Mouse (Mus musculus) neural tube, embryonic 15.5 days (tissue): ENCODE measurements around the gene Mrps5. TPM values are rescaled to one million over a fixed set of nuclear protein-coding genes. Genes with fewer than 3 reads are reported as not detected.
A peak's percentile ranks its signal among the peaks of the same experiment; 100 is the strongest.

Source experiments
- ATAC-seq: fragments of 200-750 bp; cut with Nextera tagmentation; 2 replicates; pipeline ENCODE4 v1.8.0; 2017; ENCODE audit warnings: mild to moderate bottlenecking, moderate TSS enrichment, moderate library complexity; ENCODE audit not compliant: low FRiP score
- H3K27ac ChIP-seq: fragments of 300-500 bp; sonication (generic); replicated peaks from 2 replicates; pipeline ENCODE4 v1.5.1; 2015; ENCODE audit warnings: mild to moderate bottlenecking, inconsistent platforms
- H3K27me3 ChIP-seq: fragments of 300-500 bp; sonication (generic); replicated peaks from 2 replicates; pipeline ENCODE4 v1.6.1; 2015; ENCODE audit warnings: inconsistent platforms
- H3K36me3 ChIP-seq: fragments of 300-500 bp; sonication (generic); 2 replicates; pipeline ENCODE4 v1.6.1; 2015; ENCODE audit warnings: inconsistent platforms
- H3K4me1 ChIP-seq: fragments of 300-500 bp; sonication (generic); 2 replicates; pipeline ENCODE4 v1.6.1; 2015; ENCODE audit warnings: inconsistent platforms
- H3K4me2 ChIP-seq: fragments of 300-500 bp; sonication (generic); 2 replicates; pipeline ENCODE4 v1.6.1; 2015; ENCODE audit warnings: inconsistent platforms, mild to moderate bottlenecking, moderate library complexity
- H3K4me3 ChIP-seq: fragments of 300-500 bp; sonication (generic); replicated peaks from 2 replicates; pipeline ENCODE4 v1.5.1; 2015; ENCODE audit warnings: mild to moderate bottlenecking, inconsistent platforms
- H3K9ac ChIP-seq: fragments of 300-500 bp; sonication (generic); replicated peaks from 2 replicates; pipeline ENCODE4 v1.6.1; 2015; ENCODE audit warnings: mild to moderate bottlenecking, inconsistent platforms
- H3K9me3 ChIP-seq: fragments of 300-500 bp; sonication (generic); replicated peaks from 2 replicates; pipeline ENCODE4 v1.6.1; 2016; ENCODE audit warnings: inconsistent platforms
- whole genome bisulfite sequencing: fragments of 180-500 bp; shearing (Covaris S2); methylation state at CpG from one replicate; pipeline ENCODE4 v1.1.7; 2015; ENCODE audit warnings: mixed read lengths; 5-methylcytosine and 5-hydroxymethylcytosine counted together
- polyA plus RNA-seq: library from polyadenylated mRNA; unstranded; fragments of >200 nt; fragmentation: Nextera tagmentation; extraction: Ambion mirVana; gene quantifications from 2 replicates; pipeline ENCODE4 v1.2.1, GENCODE M21; 2015

Gene Mrps5
- polyA plus RNA-seq, 1 experiment from 2014 or later = 141 TPM

GRCm38 (mm10) chr2:127622065-127622464 lies 35.0 kb downstream of the Mrps5 start:
- Histone ChIP-seq H3K27ac (peak overlapping the region; percentile 69), H3K36me3 (no peaks in the 10 kb centered on the region), H3K9ac (no peak overlapping the region), H3K4me2 (0 out of 2 replicates have a peak overlapping the region, but pooled peaks have one; percentile 9), H3K9me3 (no peaks in the 10 kb centered on the region), H3K4me1 (peaks cover 8% of the 10 kb centered on the region), H3K27me3 (no peaks in the 10 kb centered on the region), H3K4me3 (no peak overlapping the region)
- peak; percentile 94 for ATAC-seq
- 28% methylated on average over 3 of the region's 3 CpGs for WGBS

DNA sequence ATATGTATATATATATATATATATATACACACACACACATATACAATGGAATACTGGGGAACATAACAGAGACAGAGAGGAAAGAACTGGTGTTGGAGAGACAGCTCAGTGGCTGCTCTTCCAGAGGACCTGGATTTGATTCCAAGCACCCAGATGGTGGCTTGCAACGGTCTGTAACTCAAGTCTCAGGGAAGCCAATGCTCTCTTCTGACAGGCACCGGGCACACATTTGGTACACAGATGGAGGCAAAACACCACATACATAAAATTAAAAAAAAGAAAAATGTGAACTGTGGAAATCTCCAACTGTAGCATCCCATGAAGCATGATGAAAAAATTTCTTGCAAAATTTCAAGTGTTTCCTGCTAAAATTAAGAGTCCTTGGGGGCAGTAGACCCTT lies 37.8 kb downstream of the Mrps5 start:
- WGBS = 92% methylated on average over 2 of the region's 2 CpGs
- ATAC-seq = no peak
- Histone ChIP-seq H3K9me3 (no peaks in the 10 kb centered on the region), H3K36me3 (no peaks in the 10 kb centered on the region), H3K4me1 (peaks cover 4% of the 10 kb centered on the region), H3K4me3 (no peak overlapping the region), H3K27ac (no peak overlapping the region), H3K9ac (no peak overlapping the region), H3K4me2 (no peak overlapping the region), H3K27me3 (no peaks in the 10 kb centered on the region)

GRCm38 (mm10) chr2:127625659-127626058 lies 38.6 kb downstream of the Mrps5 start:
- Histone ChIP-seq H3K27ac (no peak overlapping the region), H3K9ac (no peak overlapping the region), H3K36me3 (no peaks in the 10 kb centered on the region), H3K4me2 (no peak overlapping the region), H3K27me3 (no peaks in the 10 kb centered on the region), H3K4me1 (peaks cover 4% of the 10 kb centered on the region), H3K4me3 (no peak overlapping the region), H3K9me3 (no peaks in the 10 kb centered on the region)
- 79% methylated on average over 5 of the region's 5 CpGs for WGBS
- no peak for ATAC-seq

GRCm38 (mm10) chr2:127627354-127627753 lies 40.3 kb downstream of the Mrps5 start:
- no peak for ATAC-seq
- H3K36me3 ChIP-seq = no peaks in the 10 kb centered on the region
- H3K9ac ChIP-seq = no peak overlapping the region
- H3K27ac ChIP-seq = no peak overlapping the region
- 36% methylated on average over 6 of the region's 6 CpGs for WGBS
- H3K4me2 ChIP-seq = no peak overlapping the region
- H3K27me3 ChIP-seq = no peaks in the 10 kb centered on the region
- H3K4me1 ChIP-seq = peaks cover 3% of the 10 kb centered on the region
- no peak overlapping the region for H3K4me3 ChIP-seq
- no peaks in the 10 kb centered on the region for H3K9me3 ChIP-seq

- 85% methylated on average over 6 of the region's 6 CpGs for WGBS
- H3K4me1 ChIP-seq = no peaks in the 10 kb centered on the region
Measured at GRCm38 (mm10) chr2:127627990-127628570, 41.1 kb downstream of the Mrps5 start.

GRCm38 (mm10) chr2:127632601-127633000 lies 45.6 kb downstream of the Mrps5 start:
- Histone ChIP-seq H3K4me1 (no peaks in the 10 kb centered on the region), H3K27ac (no peak overlapping the region), H3K27me3 (no peaks in the 10 kb centered on the region), H3K9ac (no peak overlapping the region), H3K4me2 (no peak overlapping the region), H3K9me3 (no peaks in the 10 kb centered on the region), H3K4me3 (no peak overlapping the region), H3K36me3 (no peaks in the 10 kb centered on the region)
- ATAC-seq = no peak
- WGBS = 69% methylated on average over 2 of the region's 2 CpGs

More at GRCm38 (mm10) chr2:127627990-127628570, 41.1 kb downstream of the Mrps5 start:
- Histone ChIP-seq H3K4me2 (no peak overlapping the region), H3K36me3 (no peaks in the 10 kb centered on the region), H3K9me3 (no peaks in the 10 kb centered on the region), H3K27me3 (no peaks in the 10 kb centered on the region), H3K9ac (no peak overlapping the region), H3K27ac (no peak overlapping the region), H3K4me3 (no peak overlapping the region)
- no peak for ATAC-seq

DNA sequence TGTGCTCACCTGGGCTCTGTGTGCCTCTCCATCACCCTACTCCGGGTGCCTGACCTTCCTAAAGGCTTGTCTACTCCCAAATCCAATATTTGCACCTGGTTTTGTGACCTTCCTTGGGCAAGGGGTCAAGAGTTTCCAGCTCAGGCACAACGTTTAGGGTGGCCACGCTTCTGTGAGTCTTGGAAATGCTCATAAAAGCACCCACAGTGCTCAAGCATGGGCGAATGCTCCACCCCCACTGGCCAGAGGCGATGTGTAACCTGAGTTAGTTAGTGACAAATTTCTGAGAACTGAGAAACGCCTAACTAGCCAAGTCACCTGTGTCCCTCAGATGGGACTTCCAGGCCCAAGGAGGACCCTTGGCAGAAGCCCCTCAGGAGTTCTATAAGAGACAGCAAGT lies 48.6 kb downstream of the Mrps5 start:
- 75% methylated on average over 6 of the region's 6 CpGs for WGBS
- Histone ChIP-seq H3K4me2 (no peak overlapping the region), H3K4me1 (no peaks in the 10 kb centered on the region), H3K27me3 (no peaks in the 10 kb centered on the region), H3K9me3 (no peaks in the 10 kb centered on the region), H3K4me3 (no peak overlapping the region), H3K9ac (no peak overlapping the region), H3K36me3 (no peaks in the 10 kb centered on the region), H3K27ac (no peak overlapping the region)
- no peak for ATAC-seq

DNA sequence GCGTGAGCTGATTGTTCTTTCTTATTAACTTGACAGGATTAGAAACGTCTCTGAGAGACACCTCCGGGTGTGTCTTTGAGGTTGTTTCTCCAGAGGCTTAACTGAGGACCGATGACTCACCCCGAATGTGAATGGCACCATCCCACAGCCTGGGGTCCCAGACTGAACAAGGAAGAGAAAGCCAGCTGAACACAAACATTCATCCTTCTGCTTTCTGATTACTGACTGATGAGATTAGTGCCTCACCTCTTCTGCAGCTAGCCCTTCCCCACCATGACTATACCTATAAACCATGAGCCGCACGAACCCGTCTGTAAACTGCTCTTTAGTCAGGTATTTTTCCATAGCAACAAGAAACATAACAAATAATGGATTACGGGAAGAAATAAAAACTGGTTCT lies 52.0 kb downstream of the Mrps5 start:
- H3K9ac ChIP-seq = no peak overlapping the region
- H3K9me3 ChIP-seq = no peaks in the 10 kb centered on the region
- no peak for ATAC-seq
- H3K27ac ChIP-seq = no peak overlapping the region
- no peak overlapping the region for H3K4me3 ChIP-seq
- no peaks in the 10 kb centered on the region for H3K36me3 ChIP-seq
- H3K27me3 ChIP-seq = no peaks in the 10 kb centered on the region
- H3K4me2 ChIP-seq = no peak overlapping the region
- no peaks in the 10 kb centered on the region for H3K4me1 ChIP-seq
- 83% methylated on average over 9 of the region's 9 CpGs for WGBS

DNA sequence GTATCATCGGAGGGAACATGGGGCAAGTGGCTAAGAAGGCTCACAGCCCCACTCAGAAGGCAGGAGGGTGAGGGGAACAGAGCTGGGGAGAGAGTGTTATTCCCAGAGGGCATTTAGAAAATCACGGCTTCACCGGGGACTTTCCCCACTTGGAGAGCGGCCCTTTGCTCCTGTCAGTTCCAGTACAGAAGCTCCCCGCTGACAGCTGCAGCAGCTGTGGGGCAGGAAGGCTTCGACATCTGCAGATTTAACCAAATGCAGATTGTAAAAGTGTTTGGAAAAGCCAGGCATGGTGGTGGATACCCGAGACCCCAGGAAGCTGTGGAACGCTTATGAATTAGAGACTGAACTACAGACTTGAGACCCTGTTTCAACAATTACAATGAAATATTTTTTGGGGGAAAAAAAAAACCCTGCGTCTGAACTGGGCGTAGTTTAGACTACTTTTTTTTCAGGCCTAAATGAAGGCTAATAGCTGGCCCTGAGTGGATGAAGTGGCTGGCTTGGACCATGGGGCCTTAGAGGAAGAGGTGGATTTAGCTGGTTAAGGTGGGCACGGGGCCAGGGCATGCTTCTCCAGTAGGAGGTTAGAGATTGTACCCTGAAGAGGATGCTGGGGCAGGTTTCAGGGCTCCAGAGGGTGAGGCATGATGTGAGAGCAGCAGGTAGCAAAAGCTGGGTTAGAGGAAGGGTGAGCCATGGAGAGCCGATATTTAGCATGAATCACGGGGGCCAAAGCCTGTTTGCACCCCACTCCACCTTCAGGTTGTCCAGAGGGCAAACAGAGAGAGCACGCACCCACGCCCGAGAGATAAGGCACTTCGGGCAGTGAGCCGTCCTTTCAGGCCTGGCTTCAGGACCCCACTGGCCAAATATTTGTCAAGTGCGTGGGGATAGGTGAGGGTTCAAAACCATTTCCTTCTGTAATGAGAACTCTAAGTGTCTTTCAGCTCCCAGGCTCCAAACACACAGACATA lies 57.0 kb downstream of the Mrps5 start:
- Histone ChIP-seq H3K9ac (no peak overlapping the region), H3K27me3 (no peaks in the 10 kb centered on the region), H3K36me3 (no peaks in the 10 kb centered on the region), H3K9me3 (no peaks in the 10 kb centered on the region), H3K4me3 (no peak overlapping the region), H3K27ac (no peak overlapping the region), H3K4me1 (no peaks in the 10 kb centered on the region), H3K4me2 (no peak overlapping the region)
- no peak for ATAC-seq
- 74% methylated on average over 19 of the region's 19 CpGs for WGBS

- Histone ChIP-seq H3K4me3 (no peak overlapping the region), H3K9me3 (no peaks in the 10 kb centered on the region), H3K9ac (no peak overlapping the region), H3K4me2 (no peak overlapping the region), H3K27ac (no peak overlapping the region), H3K4me1 (no peaks in the 10 kb centered on the region), H3K36me3 (no peaks in the 10 kb centered on the region), H3K27me3 (peaks cover 3% of the 10 kb centered on the region; the same call in 1 of the 2 replicates)
- ATAC-seq = no peak
- 72% methylated on average over 5 of the region's 5 CpGs for WGBS
Measured at GRCm38 (mm10) chr2:127646875-127647274, 59.9 kb downstream of the Mrps5 start.

DNA sequence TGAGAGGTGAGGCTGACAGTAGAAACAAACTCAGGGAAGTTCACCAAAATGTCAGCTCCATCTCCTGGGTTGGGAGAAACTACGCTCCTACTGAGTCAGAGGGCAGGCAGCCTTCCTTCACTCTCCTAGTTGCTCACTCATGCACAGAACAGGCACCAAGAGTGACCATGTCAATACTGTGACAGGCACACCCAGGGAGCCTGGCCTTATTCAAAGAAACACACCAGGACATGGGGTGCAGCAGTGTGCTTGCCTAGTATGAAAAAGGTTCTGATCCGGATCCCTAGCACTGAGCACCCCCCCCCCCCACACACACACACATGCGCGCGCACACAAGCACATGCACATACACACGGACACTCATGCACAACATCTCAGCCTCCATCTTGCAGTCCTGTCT lies 61.1 kb downstream of the Mrps5 start:
- Histone ChIP-seq H3K9ac (no peak overlapping the region), H3K4me1 (no peaks in the 10 kb centered on the region), H3K27ac (no peak overlapping the region), H3K9me3 (no peaks in the 10 kb centered on the region), H3K27me3 (peaks cover 8% of the 10 kb centered on the region; the same call in 1 of the 2 replicates), H3K4me3 (no peak overlapping the region), H3K4me2 (no peak overlapping the region), H3K36me3 (no peaks in the 10 kb centered on the region)
- no peak for ATAC-seq
- 95% methylated on average over 6 of the region's 6 CpGs for WGBS

GRCm38 (mm10) chr2:127649921-127650320 lies 62.9 kb downstream of the Mrps5 start:
- WGBS = 85% methylated on average over 5 of the region's 5 CpGs
- Histone ChIP-seq H3K4me2 (no peak overlapping the region), H3K4me3 (no peak overlapping the region), H3K4me1 (no peaks in the 10 kb centered on the region), H3K36me3 (no peaks in the 10 kb centered on the region), H3K27ac (no peak overlapping the region), H3K9ac (no peak overlapping the region), H3K9me3 (no peaks in the 10 kb centered on the region), H3K27me3 (peaks cover 25% of the 10 kb centered on the region)
- no peak for ATAC-seq
